Mouse (Mus musculus) testis, postnatal 14 days (tissue): ENCODE data around the gene Krt6a.
"Not testable (repeated sequence)": the region's sequence is repeated elsewhere in the genome, so short reads cannot be mapped to it uniquely, and the experiment has no call there.

Experiments
- DNase-seq: peaks from one replicate; pipeline ENCODE4 v3.0.0; 2021; ENCODE audit warnings: low spot score

The Krt6a gene

DNA sequence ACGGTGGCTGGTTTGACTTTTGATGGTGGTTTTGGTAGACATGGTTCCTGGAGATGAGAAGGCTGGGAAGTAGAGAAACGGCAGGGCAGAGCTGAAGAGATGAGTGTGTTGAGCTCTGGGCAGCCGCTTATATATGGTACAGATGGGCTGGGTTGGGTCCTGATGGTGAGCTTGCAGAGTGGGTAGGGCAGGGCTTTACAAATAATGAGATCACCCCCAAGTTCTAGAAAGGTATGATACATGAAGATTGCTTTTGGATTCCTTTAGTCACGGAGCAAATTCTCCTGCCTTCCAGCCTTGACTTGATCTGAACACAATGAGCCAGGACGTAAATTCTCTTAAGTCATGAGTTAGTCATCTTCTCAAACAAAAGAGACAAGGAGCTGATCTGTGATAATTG, at the start of gene Krt6a:
Gene Krt6a, minus strand, starts transcription at position 101 of the 400 bp plus-strand sequence.
- no peak for DNase-seq

DNA sequence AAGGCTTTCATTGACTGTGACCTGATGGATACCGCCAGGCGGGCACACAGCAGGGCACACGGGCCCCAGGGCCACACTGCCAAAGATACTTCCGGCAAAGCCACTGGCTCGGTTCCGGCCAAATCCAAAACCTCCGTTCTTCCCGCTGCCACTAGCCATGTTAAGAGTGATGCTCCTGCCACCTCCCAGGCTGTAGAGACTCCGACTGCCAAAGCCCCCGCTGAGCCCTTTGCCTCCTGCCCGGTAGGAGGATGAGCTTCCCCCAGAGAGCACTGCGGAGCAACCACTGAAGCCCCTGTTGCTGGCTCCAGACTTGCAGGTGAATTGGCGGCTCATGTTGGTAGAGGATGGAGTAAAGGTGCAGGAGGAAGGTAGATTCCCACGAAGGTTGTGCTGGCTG, 48.6 kb upstream of the Krt6a start, which contains the start of gene Krt71:
Gene Krt71, minus strand, starts transcription at position 399 of the 400 bp plus-strand sequence.
- DNase-seq: no peak

DNA sequence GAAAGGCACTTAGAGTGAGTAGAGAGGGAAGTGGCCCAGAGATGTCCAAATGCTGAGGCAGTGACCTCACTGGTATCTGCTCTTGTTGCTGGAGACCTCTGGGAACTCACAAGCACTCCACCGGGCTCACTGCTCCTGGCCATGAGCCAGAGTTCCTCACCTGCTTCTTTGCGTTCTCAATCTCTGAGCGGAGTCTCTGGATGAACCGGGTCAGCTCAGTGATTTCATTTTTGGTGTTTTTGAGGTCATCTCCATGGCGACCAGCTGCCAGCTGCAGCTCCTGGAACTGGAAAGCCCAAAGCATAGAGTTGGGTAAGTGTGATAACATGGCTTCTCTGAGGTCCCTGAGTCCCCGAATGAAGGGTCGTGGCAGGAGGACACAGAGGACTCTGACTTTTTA, 43.7 kb upstream of the Krt6a start:
- DNase-seq: no peak

GRCm38 (mm10) chr15:101730653-101731052, 36.5 kb upstream of the Krt6a start:
- DNase-seq: no peak

- no peak for DNase-seq
Measured at GRCm38 (mm10) chr15:101724686-101725085, 30.6 kb upstream of the Krt6a start.

DNA sequence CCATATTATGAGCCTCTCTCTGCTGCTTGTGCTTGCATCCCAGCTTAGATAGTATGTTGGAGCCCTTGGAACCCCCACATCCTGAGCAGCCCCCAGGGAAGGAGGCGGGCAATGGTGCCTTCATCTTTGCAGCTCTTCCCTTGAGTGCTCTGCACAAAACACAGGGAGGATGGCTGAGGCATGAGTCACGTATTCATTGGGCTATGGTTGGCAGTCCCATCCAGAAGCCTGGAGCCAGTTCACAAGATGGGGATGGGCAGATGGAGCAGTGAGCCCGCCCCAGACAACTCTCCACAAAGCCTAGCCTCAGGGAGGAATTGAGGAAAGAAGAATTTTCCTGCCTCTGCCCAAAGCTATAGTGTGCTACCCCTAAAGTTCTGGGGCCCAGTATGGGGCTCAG, 21.7 kb upstream of the Krt6a start:
- no peak for DNase-seq

DNA sequence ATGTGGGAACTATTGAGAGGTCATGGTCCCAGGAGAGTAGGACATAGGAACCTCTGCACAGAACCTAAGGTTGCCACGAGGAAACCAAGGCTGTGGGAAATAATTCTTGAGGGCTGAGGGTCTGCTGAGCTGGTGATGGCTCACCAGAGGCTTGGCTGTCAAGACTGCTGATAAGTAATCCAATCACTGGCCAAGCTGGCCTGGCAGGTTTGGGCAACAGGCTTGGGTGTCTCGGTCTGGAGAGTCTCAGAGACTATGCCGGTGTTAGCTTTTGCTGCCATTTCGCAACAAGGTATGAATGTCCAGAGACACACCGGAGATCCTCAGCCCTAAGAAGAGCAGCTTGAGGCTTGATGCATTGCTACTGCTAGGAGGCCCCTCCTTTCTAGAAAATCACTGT, 20.2 kb upstream of the Krt6a start:
- DNase-seq: no peak

GRCm38 (mm10) chr15:101713731-101714130, 19.6 kb upstream of the Krt6a start:
- DNase-seq: no peak

DNA sequence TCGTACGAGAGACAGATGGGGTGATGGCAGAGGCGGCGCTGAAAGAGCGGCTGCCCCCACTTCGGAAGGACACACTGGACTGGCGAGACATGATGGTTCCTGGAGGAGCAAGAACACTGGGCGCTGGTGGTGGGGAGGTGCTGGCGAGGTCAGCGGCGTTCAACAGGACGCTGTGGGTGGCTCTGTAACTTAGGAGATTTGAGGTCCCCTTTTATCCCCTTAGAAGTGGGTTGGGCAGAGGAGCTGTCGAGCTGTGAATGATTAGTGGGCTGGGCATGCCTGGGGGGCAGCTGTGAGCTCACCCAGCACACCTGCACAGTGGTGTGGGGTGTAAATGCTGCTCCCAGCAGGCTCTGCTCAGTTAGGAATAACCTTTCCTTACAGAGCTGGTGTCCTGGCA, 18.6 kb upstream of the Krt6a start, which contains the start of gene Krt5:
Gene Krt5, minus strand, starts transcription at position 179 of the 400 bp plus-strand sequence.
- no peak for DNase-seq

DNA sequence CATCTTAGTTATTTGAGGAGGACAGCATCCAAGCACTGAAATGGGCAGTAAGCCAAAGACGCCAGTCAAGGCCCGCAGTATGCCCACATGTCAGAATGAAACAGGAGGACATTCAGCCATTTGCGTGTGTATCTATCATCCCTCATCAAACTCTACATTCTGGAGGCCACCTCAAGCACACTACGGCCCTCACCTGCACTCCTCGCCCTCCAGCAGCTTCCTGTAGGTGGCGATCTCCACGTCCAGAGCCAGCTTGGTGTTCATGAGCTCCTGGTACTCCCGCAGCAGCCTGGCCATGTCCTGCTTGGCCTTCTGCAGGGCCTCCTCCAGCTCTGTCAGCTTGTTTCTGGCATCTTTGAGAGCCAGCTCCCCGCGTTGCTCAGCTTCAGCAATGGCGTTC, 14.6 kb upstream of the Krt6a start:
- DNase-seq: no peak

DNA sequence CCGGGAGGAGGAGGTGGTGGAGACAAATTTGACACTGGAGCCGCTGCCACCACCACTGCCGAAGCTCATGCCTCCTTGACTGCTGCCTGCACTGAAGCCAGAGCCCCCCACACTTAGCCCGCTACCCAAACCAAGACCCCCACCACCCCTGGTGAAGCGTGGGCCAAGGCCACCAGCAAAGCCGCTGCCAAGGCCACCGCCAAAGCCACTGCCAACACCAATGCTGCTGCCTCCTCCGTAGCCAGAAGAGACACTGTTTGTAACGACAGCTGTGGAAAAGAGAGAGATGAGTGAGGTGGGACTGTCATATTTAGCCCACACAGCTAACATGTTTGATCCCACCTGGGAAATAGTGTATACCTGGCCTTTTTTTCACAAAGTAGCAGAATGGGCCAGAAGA, 13.3 kb upstream of the Krt6a start:
- no peak for DNase-seq

- no peak for DNase-seq
Measured at GRCm38 (mm10) chr15:101704066-101704465, 10.0 kb upstream of the Krt6a start.

DNA sequence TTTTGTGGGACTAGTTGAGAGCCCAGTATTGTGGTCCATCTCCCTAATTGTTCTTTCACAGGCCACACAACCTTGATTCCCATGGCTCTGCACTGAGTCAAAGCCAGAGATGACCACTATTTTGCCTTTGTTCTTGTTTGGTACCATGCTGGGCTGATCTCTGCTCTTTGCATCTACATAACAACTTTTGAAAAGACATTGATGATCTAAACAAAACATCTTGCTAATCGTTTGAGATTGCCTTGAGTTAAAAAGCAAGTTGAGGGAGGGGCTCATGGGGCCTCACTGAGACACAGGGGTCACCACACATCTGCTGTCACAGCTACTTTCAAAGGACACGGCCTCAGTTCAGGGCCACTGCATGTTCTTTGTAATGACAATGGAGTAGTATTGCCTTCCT, 8.3 kb upstream of the Krt6a start:
- no peak for DNase-seq

DNA sequence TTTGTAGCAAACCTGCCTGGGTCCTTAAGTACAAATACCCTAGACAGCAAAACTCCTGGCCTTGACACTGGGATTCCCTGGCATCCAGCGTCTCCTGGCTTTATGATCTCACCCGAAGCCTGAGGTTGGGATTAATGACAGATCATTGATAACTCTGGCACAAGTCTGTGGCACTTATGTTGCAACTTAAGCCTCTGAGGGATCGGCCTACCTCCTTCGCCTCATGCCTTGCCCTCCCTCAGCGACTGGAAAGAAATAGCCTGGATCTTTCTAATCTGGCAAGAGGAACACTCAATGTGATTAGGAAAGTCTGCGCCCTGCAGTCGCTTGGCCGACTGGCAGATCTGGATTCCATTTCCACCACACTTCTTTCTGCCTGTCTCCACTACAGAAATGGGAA, 5.8 kb upstream of the Krt6a start:
- no peak for DNase-seq

DNA sequence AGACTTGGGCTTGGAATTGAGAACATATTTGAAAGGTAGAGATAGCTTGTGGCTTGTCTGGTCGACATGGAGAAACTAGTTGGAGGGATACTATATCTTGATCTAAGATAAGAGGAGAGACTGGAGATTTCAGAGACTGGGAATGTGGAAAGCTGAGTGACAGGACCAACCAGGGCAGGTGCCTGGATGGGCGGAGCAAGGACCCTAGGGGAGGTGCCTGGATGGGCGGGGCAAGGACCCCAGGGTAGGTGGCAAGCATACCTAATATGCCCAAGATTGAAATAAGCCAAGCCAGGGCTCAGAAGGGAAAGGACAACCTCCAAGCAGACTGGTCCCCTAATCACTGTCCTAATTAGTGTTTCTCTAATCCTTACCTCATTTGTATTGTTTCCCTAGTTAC, 5.1 kb upstream of the Krt6a start:
- no peak for DNase-seq

- DNase-seq: no peak
Measured at GRCm38 (mm10) chr15:101697326-101698188, 3.5 kb upstream of the Krt6a start.

GRCm38 (mm10) chr15:101690460-101690859, 3.6 kb downstream of the Krt6a start:
- DNase-seq: not testable (repeated sequence)

- no peak for DNase-seq
Measured at GRCm38 (mm10) chr15:101688161-101688560, 5.9 kb downstream of the Krt6a start.

DNA sequence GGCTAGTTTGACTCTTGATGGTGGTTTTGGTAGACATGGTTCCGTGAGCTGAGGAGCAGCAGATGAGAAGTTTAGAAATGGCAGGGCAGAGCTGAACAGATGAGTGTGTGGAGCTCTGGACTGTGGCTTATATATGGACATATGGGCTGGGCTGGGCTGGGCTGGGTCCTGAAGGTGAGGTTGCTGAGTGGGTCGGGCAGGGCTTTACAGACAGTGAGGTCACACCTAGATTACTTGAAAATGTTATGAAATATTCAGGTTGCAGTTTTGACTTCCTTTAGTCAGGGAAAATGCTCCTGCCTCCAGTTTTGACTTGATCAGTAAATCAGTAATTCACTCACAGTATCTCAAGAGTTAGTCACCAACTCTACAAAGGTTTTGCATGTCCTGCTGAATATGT, 13.9 kb downstream of the Krt6a start, which contains the start of gene Krt6b:
Gene Krt6b, minus strand, starts transcription at position 101 of the 400 bp plus-strand sequence.
- DNase-seq: no peak

GRCm38 (mm10) chr15:101675978-101676377, 18.1 kb downstream of the Krt6a start:
- no peak for DNase-seq

GRCm38 (mm10) chr15:101652736-101653265, 41.3 kb downstream of the Krt6a start:
- no peak for DNase-seq

DNA sequence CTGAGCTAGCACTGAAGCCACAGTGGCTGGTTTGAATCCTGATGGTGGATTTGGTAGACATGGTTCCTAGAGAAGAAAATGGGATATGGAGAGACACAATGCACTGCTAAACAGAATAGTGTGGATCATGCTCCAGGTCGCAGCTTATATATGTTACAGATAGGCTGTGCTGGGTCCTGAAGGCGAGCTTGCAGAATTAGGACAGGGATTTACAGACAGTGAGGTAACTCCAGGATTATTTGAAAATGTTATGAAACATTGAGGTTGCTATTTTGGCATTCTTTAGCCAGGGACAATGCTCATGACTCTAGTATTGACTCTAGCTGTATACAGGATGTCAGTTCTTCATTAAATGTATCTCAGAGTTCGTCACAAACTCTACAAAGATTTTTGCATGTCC, 46.8 kb downstream of the Krt6a start, which contains the start of gene Gm5478:
Gene Gm5478, minus strand, starts transcription at position 101 of the 400 bp plus-strand sequence.
- DNase-seq: no peak
